Mouse (Mus musculus): ENCODE results near the gene Ppp6r2.

Gene Ppp6r2

DNA sequence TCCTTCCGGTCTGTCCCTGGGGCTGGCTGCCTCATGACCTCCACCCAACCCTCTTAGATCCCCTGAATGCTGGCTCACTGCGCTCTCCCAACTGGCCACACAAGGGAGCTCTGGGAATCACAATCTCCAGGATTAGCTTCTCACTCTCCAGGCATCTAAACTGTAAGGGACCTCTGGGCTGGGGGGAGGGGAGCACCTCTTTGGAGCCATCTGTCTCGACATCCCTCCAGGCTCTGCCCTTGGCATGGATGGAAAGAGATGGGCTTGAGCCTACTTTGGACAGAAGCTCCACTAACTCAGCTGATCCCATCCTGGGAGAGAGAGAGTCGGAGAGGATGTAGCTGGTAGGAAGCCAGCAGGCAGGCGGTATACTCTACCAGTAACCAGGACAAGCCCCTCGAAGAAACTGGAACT, 29.0 kb upstream of the Ppp6r2 start:
- no peak for DNase-seq (ENCODE audit: low spot score)

DNA sequence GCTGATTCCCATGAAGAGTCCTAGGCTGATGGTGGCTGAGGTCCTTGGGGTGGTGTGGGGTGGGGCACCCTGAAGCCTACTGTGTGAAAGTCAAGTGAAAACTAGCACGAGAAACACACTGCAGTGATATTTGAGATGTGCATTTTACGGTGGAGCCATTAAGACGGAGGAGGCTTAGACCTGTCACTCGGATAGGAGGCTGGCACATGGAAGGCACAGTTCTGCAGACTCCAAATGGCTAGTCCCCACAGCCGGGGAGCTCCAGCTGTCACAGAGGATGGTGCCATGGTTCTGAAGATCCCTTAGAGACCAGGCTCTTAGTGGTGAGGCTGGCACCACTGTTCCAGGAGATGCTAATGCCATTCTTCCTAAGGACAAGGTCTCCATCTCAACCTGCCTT, 28.5 kb upstream of the Ppp6r2 start:
- DNase-seq (ENCODE audit: low spot score), result no peak

- DNase-seq (ENCODE audit: low spot score), result no peak
Observed at GRCm38 (mm10) chr15:89184141-89184936, 27.0 kb upstream of the Ppp6r2 start.

DNA sequence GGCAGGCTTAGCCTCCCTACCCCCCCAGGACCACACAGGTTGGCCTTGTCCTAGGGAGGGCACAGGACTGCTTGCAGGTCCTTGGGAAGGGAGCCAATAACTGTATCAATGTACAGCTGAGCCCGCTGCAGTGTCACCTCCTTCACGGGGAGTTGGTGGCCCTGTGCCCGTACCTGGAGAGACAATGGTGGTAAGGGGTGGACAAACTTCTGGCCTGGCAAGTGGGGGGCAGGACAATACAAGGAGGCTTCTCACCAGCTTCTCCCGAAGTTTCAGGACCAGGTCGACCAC, 26.5 kb upstream of the Ppp6r2 start:
- DNase-seq (ENCODE audit: low spot score), result no peak

DNA sequence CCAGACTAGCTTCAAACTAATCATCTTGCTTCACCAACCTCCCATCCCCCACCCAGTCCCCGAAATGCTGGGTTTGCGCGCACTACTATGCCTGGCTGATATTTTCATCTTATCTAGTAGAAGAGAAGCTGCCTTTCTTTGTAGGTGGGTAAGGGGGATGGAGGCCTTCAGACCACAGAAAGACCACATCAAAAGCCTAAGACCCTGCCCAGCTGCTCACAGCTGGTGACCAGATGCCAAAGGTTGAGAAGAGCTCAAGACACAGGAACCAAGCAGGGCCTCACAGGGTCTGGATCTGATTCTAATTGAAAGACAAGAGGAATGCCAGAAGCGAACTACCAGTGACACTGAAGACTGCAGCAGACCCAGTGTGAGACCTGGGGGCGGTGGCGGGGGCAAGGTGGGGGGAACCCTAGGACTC, 16.1 kb upstream of the Ppp6r2 start:
- DNase-seq (ENCODE audit: low spot score), result no peak

GRCm38 (mm10) chr15:89195690-89196312, 15.6 kb upstream of the Ppp6r2 start:
- DNase-seq (ENCODE audit: low spot score), result peak; percentile 84

DNA sequence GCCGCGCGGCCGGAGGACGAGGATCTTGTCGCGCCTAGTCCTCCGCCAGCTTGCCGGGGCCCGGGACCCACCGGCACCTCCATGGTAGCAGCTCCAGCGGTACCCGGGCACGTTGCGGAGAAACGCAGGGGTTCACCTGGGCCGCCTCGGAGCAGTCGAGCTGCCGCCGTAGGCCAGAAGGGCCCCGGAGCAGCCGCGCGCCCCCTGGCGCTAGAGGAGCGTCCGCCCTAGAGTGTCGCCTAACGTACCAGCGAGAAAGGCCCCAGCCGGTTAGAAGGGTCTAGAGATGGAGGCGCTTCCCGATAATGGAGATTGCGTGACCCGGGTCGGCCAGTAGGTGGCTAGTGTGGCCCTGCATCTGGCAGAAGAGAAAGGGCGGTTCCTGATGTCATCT, 15.0 kb upstream of the Ppp6r2 start, which contains the start of gene Dennd6b:
Gene Dennd6b, minus strand, starts transcription at position 184 of the 394 bp plus-strand sequence.
- peak; percentile 93 for DNase-seq (ENCODE audit: low spot score)

DNA sequence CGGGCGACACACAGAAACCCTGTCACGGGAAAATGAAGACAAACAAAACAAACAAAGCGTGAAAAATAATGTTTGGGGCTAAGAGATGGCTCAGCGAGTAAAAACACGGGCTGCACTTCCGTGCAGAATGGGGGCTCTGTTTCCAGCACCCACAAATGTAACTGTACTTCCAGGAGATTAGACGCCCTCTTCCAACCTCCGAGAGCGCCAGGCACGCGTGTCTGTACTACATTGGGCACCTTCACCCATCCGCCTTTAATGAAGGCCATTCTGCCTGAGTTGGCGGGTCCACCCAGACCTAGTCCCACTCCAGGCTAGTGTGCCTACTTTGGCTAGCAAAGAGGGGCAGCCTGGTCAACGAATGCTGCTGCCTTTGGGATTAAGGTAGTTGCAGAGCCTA, 14.3 kb upstream of the Ppp6r2 start:
- no peak for DNase-seq (ENCODE audit: low spot score)

- DNase-seq (ENCODE audit: low spot score), result no peak
Observed at GRCm38 (mm10) chr15:89207457-89207856, 3.9 kb upstream of the Ppp6r2 start.

GRCm38 (mm10) chr15:89209886-89210761, 1.2 kb upstream of the Ppp6r2 start:
- DNase-seq (ENCODE audit: low spot score), result peak; percentile 86

DNA sequence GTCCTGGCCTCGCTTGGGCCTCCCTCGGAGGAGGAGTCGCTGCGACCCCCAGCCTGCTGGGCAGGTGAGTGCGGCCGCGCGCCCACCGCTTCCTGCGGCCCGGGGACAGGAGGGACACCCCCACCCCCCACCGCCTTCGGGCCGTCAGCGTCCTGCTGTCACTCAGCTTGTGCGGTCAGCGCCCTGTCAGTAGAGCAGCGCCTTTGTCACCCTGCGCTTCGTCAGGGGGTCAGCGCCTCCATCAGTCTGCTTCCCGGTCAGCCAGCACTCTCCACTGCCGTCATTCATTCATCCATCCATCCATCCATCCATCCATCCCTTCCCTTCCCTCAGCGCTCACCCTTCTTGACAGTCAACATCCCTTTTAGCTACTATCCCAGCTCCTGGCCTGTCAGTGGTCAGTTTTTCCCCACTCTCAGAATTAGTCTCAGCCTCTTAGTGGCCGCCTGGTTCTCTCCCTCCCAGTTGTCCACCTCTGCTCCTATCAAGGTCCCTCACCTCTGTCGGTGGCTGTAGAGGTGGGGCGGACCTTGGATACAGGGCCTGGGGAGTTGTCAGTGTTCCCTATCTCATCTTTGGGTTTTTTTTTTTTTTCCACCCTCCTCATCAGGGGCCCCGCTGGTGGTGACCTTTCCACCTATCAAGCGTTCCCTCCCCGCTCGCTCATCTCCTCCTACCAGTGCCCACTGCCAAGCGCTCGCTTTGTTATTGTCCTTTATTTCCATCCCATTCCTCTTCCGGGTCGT, 536 bp downstream of the Ppp6r2 start:
- DNase-seq (ENCODE audit: low spot score), result peak; percentile 41

GRCm38 (mm10) chr15:89212495-89212894, 1.1 kb downstream of the Ppp6r2 start:
- no peak for DNase-seq (ENCODE audit: low spot score)

DNA sequence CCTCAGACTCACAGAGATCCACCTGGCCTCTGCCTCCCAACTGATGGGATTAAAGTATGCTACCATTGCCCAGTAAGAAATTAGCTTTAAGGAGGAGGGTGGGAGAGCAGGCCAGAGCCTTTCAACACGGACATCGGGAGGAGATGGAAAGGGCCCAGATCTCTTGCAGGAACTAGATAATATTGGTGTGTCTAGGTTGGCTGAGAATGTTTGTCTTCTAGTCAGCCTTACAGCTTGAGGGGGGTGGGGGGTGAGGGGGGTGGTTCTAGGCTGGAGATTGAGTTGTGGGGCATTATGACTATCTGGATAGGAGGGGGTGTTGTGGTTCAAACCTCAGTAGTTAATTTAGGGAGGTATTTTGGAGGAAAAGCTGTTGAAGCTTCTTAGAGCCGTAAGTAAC, 2.2 kb downstream of the Ppp6r2 start:
- no peak for DNase-seq (ENCODE audit: low spot score)

DNA sequence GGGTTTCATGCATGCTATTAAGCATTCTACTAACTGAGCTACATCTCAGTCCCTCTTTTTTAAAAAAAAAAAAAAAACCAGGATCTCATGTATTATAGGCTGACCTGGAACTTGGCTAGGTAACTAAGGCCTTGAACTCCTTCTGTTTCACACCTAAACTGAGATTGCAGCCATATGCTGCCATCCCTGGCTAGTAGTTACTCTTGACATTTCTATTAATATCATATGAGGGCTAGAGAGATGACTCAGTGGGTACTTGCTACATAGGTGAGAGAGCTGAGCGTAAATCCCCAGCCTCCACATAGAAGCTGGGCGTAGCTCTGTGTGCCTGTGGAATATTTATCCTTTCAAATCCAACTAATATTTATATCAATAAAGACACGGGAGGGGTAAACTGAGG, 3.6 kb downstream of the Ppp6r2 start:
- DNase-seq (ENCODE audit: low spot score), result no peak

- DNase-seq (ENCODE audit: low spot score), result no peak
Observed at GRCm38 (mm10) chr15:89215611-89216233, 4.4 kb downstream of the Ppp6r2 start.

GRCm38 (mm10) chr15:89233586-89233985, 22.2 kb downstream of the Ppp6r2 start:
- DNase-seq (ENCODE audit: low spot score), result no peak

- DNase-seq (ENCODE audit: low spot score), result no peak
Observed at GRCm38 (mm10) chr15:89234052-89234451, 22.7 kb downstream of the Ppp6r2 start.

DNA sequence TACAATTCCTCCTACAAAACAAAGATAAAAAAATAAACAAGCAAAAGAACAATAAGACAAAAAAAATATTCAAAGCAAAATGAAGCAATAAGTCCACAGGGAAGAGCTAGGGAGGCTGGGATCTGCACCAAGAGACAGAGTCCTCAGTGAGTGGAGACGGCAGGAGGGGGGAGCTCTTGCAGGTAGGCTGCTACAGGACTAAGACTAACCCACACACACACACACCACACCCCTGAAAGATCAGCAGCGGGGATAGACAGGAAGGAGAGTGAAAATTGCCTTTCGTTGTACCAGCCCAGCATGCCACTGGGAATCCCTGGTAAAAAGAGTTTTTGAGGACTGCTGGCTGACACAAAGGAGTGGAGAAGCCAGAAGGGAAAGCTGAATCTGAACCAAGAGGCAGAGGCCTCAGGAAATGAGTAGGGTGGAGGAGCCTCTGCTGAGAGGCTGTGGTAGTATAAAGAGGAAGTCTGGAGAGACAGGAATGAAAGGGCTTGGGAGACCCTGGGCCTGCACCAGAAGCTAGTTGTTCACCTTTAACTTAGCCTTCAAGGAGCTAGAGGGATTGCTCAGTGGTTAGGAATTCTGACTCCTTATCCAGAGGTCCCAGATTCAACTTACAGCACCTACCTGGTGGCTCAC, 28.5 kb downstream of the Ppp6r2 start:
- no peak for DNase-seq (ENCODE audit: low spot score)

- DNase-seq (ENCODE audit: low spot score), result no peak
Observed at GRCm38 (mm10) chr15:89241025-89241424, 29.7 kb downstream of the Ppp6r2 start.

DNA sequence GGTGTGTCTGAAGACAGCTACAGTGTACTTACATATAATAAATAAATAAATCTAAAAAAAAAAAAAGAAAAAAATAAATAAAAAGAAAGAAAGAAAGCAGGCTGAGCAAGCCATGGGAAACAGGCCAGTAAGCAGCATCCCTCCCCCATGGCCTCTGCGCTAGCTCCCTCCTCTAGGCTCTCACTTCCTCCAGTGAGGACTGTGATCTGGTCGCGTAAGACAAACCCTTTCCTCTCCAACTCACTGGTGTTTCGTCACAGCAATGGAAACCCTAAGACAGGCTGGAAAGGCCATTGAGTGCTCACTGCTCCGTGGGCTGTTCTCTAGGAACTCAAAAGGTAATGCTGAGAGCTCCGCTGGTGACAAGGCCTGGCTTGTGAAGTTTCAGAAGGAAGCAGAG, 37.7 kb downstream of the Ppp6r2 start:
- DNase-seq (ENCODE audit: low spot score), result no peak

GRCm38 (mm10) chr15:89255330-89255729, 44.0 kb downstream of the Ppp6r2 start:
- no peak for DNase-seq (ENCODE audit: low spot score)
